Mouse (Mus musculus): Measurements from ENCODE around the gene Ramp1. TPM values are rescaled to one million over a fixed set of nuclear protein-coding genes. Genes with fewer than 3 reads are reported as not detected.
A peak's percentile ranks its signal among the peaks of the same experiment; 100 is the strongest.

Ramp1 gene
- 10 to 100 TPM; 23.9 to 32.4 TPM for total RNA-seq (2021)
- long read RNA-seq, experiment 1, transcript Ramp1-201 (3 exons, 2,325 nt) = major isoform, 123 of 144 reads
- long read RNA-seq, experiment 1, partial matches to known transcripts = 19 of 144 reads
- long read RNA-seq, experiment 1, other reads (novel, unspliced or antisense) = 1 of 144 reads
- long read RNA-seq, experiment 2, transcript Ramp1-201 (3 exons, 2,325 nt) = major isoform, 122 of 138 reads
- long read RNA-seq, experiment 2, partial matches to known transcripts = 13 of 138 reads
- long read RNA-seq, experiment 2, other reads (novel, unspliced or antisense) = 3 of 138 reads

DNA sequence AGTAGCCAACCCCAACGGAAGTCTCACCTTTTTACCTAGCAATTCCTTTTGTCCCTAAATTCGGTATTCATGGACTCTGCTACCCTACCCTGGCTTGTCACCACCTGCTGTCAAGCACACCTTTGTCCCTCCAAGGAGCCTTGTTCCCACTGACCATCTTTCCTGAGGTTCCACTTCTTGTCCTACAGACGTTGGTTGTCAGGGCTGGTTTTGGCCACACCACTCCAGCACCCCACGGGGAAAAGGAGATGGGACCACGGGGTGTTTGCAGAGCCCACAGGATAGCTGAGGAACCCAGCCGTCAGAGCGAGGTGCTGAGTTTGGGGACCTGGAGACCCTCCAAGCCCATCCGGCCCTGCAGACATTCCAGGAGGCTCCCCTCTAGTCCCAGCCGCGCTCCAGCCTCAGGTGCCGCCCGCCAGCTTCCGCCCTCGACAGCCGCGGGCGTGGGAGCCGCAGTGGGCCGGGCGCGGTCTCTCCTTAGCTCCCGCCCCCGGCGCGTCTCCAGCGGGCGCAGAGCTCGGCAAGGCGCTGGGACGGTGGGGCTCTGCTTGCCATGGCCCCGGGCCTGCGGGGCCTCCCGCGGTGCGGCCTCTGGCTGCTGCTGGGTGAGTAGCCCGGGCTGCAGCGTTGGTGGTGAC is at the start of gene Ramp1:
Gene Ramp1 (plus strand): TSS at position 290 of the 641 bp plus-strand sequence.
- DNase-seq = peak; percentile 63

DNA sequence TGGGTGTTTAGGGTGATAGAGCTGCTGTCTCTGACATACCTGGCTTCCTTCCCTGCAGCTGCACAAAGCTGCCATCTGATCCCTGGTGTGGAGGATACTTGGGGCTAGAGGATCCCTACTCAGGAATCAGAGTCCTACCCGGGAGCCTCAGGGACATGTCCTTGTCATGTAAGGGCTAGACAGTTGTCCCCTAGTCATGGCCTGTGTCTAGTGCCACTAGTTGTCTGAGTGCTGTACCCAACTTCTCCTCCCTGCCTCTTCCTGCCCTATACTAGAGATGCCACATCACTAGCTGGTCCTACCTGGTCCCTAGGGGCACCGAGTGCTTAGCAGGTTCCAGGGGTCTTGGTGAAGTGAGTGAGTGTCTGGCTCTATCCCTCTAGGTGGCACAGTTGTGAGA is 42.6 kb upstream of the Ramp1 start:
- no peak for DNase-seq

DNA sequence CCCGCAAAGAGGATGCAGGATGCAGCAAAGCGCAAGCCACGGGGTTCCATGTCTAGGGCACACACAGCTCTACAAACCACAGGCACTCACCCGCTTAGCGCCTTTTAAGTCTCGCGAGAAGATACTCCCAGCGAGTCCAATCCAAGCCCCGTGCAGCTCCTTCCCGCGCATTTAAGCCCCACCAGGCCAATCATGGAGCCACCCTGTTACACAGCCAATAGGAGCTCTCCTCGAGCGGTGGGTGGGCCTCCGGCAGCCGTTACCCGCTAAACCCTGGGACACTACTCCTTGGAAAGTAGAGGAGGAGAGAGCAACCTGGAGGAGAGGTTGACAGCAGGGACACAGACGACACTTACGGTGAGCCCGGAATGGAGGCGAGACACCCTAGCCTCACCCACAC is 34.8 kb upstream of the Ramp1 start, which contains the start of gene Rbm44:
Gene Rbm44 (plus strand): TSS at position 277 of the 400 bp plus-strand sequence.
- no peak for DNase-seq

DNA sequence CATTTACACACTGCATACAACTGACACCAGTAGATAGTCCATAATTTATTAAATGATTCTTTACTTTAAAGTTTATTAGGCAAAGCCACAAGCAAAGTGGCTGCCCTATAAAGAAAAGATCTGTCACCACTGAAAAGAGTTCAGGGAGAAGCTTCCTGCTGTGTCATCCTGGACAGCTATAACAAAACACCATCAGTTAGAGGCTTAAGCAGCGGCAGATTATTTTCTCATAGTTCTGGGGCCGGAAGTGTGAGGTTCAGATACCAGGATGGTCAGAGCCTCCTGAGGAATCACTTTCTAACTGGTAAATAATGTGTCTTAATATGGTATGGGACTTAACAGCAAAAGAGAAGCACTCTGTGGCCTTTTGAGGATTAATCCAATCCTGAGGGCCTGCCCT is 28.1 kb upstream of the Ramp1 start:
- no peak for DNase-seq

DNA sequence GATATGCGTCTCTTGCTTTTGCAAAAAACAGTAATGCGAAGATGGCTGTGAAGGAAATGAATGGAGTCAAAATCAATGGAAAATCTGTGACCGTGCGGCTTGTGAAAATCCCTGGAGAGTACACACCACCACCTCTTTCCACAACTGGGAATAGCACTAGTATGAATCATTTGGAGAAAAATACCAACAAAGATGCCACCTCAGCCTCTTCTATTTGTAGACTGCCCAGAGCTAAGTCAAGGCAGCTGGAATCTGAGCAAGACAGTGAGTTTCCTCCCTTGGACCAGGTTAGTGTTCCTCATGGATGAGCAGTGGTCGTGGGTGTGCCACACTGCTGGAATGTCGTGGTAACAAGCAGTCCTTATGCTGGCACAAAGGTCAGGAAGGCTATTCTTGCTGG is 12.8 kb upstream of the Ramp1 start:
- no peak for DNase-seq

DNA sequence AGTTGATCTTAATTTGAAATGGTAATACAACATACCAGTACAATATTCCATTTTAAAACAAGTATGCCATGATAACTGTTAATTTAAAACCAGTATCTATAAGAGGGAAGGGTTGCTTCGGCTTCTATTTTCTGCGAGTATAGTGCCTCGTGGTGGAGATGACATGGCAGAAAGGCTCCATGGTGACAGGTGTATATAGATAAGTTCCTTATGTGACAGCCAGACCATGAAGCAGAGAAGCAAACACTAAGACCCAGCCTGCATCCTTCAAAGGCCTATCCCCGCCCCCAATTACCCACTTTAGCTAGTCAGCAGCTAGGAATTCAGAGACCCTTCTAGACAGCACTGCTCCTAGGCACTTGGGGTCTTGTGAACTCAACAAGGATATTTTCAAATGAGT is 10.5 kb upstream of the Ramp1 start:
- no peak for DNase-seq

DNA sequence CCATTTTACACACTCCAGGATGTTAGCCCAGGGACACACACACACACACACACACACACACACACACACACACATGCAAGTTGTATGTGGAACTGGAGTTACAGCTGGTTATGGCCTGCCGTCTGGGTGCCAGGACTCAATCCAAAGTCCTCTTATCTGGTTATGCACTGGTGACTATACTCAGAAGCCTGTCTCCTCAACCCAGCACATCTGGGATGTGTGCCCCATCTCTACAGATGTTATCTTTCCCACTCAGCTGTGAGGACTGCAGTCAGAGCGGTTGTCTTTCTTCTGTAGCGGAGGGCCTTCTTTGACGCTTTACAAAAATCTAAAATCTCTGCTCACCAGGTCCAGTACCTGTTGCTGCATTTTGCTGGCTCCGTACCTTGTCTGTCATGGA is 4.8 kb upstream of the Ramp1 start:
- DNase-seq = no peak

DNA sequence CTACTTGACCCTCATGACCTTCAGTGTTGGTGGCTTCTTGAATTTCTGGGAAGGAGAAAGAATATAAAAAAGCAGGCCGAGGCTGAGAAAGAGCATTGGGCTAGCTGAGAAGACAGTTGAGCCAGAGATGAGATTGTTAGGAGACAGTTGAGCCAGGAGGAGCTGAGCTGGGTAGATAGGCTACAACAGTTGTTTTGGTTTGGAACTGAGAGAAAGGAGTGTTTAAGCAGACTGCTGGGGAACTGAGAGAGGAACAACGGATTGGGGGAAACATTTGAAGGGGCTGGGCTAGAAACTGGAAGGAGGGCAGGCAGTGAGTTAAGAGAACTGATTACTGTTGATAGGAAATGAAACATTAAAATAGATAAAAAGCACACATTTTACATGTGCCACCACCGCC is 3.6 kb upstream of the Ramp1 start:
- DNase-seq = no peak

DNA sequence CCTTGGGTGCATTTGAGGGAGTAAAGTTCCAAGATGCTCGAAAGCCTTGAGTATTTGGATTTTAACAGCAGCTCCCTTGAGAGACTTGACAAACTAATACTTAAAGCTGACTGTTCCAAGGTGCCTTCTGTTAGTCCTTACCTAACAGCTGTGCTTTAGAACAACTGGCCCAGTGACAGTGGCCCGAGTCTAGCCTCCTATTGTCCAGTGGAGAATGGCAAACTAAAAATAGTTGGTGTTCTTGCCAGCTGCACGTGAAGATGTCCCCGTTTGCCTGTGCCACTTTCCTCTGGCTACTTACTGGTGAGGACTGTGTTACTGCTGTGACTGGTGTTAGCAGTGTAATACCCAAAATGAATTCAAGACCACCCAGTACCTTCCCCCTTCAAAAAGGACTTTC is 2.8 kb upstream of the Ramp1 start:
- no peak for DNase-seq

DNA sequence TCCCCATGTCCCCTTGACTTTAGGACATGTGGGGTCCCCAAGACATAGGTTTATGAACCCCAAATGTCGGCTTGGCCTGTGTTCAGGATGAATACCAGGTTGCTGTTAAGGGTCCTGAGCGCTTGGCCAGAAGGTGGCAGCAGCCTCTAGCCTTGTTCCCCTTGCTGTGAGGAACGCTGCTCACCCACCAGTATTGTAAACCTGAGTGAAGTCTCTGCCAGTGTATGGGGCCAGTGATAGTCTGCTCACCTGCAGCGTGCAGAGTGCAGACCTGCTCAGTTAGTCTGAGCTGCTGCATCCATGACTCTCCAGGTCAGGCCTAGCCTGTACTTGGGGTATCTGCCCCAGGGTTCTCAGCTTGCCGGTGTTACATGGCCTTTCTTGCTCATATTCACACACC is 536 bp upstream of the Ramp1 start:
- DNase-seq = peak; percentile 56

DNA sequence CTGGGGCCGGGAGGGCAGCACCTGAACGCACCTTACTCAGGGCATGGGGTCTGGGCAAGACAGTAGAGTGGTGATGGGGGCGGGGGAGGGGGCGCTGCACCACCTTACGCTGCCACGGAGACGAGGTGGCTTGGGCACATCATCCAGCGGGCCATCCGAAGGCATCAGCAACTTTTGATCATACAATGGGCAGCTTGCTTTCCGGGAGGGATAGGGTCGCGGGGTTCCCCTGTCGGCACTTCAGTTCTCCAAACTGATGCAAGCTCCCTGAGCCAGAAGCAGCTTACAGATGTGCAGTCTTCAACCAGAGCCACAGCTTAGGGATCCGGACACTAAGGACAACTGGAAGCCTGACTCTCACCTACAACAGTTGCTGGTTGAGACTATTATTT is 548 bp downstream of the Ramp1 start:
- DNase-seq = no peak

DNA sequence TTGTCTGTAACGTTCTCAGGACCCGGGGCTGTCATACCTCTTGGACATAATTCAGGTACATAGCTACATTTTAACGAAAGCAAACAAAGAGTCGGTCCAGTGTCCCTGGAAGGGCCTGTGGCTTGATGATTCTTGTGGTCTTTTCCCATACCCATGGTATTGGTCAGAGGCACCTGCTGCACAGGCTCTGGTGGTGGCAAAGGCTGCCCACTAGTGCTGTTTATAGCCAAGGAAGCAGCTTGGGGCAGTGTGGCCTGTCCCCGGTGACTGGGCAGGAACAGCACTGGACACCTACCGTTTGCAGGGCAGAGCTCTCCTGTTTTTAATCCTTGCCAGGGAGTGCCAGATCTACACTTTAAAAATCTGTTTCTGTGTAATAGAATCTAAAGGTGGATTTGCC is 1.1 kb downstream of the Ramp1 start:
- DNase-seq = no peak

DNA sequence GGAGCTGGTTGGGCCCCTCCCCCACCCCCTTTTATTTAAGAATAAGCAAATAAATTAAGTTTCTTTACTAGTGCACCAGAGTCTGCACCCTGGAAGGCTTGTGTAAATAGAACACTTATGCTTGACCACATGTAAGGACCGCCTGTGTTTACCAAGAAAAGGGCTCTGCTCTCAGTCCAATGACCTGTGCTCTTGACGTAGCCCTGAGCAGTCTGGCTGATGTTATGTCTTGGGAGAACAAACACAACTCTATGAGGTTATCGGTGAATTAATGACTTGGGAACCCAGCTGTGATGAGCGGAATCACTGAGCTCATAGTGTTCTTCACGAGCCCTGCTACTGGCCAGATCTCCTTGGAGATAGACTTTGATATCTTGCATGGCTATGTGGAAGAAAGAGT is 1.6 kb downstream of the Ramp1 start:
- no peak for DNase-seq

DNA sequence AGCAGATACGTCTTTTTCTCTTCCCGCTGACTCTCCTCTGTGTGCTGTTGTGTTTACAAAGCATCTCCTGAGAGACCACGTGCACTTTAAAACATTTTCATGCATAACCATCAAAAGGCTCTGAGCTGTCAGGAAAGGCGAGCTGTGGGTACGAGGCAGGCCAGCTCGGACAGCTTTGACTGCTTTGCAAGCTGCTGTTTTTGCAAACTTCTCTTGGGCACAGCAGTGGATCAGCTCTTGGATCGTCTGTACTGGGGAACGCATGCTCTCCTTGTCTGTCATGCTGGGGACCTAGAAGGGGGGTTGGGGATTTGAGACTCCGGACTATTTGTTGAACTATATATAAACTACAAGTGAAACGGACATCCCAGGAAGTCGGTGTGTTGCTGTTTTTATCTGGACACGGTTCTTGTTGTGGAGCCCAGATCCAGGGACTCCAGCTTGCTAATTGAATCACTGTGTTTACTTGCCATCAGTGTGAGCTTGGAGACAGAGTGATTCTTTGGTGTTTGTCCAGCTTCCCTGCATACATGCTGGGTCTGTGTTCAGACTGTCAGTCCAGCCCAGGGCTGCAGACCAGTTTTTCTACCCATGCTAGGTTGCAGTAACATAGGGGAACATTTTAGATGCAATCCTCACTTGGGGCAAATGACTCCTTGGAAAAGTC is 2.3 kb downstream of the Ramp1 start:
- DNase-seq = no peak

DNA sequence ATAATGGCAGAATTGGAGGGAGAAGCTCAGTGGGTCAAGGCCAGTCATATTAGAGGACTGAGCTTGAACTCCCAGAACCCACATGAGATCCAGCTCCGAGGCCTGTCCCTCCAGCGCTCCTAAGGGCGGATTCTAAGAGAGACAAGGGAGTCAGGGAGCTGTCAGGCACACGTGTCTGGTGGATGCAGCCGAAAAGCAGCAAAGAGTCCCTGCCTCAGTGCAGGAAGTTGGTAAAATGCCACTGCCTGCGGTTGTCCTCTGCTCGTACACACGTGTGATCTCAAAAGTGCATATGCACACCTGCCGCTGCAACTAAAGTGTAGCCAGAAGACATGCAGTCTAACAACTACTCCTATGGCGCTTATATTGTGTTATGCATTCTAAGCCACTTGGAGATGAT is 3.7 kb downstream of the Ramp1 start:
- DNase-seq = no peak

DNA sequence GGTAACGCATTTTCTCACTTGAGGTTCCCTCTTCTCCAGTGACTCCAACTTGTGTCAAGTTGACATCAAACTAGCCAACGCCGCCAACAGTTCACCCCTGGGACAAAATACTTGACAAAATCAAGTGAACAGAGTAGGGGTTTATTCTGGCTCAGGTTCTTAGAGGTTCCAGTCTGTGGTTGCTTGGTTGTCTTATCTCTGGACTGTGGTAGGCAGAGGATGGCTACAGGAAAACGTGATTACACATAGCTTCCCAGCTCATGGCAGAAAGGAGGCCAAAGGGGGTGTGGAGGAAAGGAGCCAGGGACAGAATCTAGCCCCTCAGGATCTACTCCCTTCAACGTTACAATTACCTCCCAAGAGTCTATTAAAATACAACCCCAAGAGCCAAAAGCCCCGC is 7.1 kb downstream of the Ramp1 start:
- no peak for DNase-seq

DNA sequence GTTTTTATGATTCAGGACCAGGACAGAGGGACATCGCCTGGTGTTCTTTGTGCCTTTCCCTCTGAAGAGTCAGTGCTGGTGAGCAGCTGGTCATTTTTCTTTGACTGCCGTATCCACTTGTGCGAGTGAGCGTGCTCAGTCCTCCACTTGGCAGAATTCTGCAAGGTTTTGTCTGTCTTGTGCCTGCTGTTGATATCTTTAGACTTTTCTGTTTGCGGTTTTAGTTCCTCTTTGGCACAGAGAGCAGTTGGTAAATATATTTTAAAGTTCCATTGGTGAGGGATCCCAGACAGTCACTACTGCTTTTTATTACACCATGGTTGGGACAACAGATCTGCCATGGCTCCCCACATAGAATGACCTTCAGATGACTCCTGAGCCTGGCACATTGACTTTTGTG is 7.7 kb downstream of the Ramp1 start:
- no peak for DNase-seq

DNA sequence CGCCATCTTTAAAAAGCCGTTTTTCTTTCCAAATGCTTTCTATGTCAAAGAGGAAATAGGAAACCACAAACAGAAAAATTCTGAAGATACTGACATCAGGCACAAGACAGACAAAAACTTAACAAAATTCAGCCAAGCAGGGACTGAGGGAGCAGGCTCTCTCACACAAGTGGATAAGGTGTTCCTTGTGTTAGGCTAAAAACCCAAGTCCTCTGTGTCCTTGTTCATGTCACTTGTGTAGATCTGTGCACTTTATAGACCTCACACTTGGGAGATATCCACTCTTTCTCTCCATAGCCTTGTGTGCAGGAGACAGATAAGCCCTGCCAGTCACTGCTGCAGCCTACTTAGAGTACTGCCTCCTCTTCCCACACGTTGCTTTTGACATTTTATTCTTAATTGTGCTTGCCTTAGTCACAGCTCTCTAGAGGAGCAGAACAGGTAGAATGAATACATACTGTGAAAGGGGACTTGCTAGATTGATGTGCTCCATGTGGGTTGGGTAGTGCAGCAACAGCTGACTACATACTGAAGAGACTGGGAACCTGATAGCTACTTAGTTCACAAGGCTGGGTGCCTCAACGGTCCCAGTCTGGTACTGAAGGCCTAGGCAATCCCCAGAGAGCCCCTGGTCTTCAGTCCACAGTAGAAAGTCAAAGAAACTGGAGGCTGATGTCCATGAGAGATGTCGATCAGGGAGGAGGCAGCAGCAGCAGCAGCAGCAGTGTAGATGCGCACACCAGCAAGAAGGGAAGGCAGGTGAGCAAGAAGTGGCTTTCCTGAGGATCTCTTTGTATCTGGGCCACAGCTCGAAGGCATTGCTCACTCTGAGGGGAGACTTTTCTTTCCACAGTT is 8.4 kb downstream of the Ramp1 start:
- no peak for DNase-seq

DNA sequence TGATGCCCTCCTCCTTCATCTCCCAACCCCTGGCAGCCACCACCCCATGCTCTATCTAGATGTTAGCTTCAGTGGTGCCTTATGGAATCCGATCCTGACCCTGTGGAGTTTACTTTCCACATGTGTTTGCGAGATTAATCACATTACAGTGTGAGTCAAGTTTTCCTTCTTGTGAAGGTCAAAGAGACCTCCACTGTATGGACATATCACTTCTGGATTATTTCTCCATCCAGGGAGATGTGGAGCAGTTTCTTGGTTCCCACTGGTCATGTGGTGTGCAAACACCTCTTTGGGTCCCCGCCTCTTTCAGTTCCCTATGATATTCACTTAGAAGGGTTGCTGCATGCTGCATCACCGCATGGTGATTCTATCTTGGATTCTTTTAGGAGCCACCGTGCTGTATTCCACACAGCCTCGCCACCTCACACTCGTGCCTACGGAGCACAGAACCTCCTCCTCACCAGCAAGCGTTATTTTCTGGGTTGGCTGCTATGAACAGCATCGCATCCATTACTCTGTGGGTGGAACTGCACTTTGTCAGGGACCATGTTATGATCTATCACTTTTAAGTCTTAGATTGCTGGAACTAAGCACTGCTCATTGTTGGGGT is 9.3 kb downstream of the Ramp1 start:
- no peak for DNase-seq

DNA sequence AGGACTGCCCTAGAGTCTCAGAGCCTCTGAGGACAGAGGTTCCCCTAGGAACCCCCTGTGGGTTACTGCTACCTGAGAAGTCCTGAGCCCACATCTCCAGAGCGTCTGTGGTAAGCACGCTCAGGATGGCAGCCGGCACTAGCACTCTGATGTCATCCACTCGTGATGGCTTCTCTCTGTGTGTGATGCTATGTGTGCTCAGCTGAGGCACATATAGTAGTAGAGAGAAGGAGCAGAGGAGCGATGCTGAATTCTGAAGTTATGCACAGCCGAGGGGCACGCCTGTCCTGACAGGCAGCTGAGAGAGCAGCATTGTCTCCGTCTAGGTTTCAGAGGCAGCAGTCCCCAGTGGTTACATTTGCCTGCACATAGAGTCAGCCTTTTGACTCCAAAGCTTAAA is 12.6 kb downstream of the Ramp1 start:
- DNase-seq = no peak

DNA sequence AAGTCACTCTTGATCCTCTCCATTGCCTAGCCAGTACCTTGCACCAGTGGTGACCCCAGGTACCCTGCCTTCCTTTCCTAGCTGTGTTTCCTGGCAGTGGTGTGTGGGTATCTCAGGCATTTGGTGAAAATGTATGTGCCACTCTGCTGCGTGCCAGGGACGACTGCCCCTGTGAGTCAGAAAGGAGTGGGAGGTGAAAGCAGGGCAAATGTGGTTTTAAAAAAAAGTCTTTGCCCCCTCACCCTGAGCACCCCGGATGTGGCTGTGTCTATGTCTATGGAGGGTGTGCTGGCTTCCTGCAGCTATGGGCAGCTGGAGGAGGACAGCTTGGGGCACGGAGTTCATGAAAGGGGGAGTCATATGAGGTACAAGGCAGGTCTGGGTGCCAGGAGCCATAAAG is 13.6 kb downstream of the Ramp1 start:
- no peak for DNase-seq

DNA sequence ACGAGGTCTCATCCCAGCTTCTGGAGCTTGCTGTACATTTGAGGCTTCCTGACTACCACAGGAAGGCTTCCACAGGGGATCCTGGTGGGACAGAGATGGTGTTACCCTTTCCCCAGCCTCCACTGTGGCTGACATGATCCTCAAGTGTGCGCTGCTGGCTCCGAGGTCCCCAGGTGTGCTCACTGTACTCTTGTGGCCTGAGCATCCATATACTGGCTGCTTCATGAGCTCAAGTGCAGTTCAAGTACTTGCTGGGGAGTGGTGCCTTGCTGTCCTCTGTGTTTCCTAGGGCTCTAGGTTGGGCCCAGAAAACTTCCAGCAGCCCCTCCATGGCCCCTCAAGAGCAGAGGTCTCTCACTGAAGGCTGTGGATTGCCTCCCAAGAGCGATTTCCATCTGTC is 14.1 kb downstream of the Ramp1 start:
- DNase-seq = no peak

All from gastrocnemius, postnatal 25 days (tissue).